Mouse (Mus musculus) retina, embryonic 14.5 days (tissue): ENCODE measurements around the gene Sis.

Source experiments
- DNase-seq: peaks from one replicate; pipeline ENCODE4 v3.0.0-alpha.2; 2015; ENCODE audit warnings: low spot score

Sis gene

GRCm38 (mm10) chr3:72967675-72968074 is at the start of gene Sis:
Gene Sis, minus strand, starts transcription at chr3:72967863.
- DNase-seq, result no peak

- no peak for DNase-seq
Measured at GRCm38 (mm10) chr3:73006045-73006444, 38.4 kb upstream of the Sis start.

DNA sequence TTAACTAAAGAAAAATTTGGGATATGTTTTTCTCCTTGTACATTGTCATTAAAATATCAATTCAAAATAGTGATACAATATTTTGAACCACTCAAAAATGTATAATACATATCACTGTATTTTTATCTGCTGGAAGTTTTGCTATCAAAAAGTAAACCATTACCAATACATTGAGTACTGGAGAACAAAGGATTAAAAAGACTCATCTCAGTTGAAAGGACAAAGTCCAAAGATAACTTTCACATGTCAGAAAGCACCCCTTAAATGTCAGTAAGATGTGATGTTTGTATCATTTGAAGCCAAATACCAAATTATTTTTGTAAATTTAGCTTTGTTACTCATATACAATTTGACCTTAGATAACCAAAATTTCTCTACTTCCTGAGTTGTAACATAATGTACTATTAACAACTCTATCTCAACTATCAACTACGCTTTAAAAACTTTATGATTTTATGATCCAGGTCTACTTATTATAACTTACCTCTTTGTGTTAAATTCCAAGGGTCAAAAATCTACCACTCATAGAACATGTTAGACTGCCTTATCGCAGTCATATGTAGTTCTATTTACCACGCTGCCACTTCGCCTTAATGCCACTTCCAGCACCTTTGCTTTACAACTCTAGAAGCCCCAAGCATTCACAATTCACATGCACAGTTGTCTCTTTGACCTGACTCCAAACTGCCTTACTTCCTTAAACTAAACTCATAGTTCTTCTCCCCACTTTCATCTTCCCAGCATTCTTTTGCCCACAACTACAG is 35.5 kb upstream of the Sis start:
- DNase-seq, result no peak

DNA sequence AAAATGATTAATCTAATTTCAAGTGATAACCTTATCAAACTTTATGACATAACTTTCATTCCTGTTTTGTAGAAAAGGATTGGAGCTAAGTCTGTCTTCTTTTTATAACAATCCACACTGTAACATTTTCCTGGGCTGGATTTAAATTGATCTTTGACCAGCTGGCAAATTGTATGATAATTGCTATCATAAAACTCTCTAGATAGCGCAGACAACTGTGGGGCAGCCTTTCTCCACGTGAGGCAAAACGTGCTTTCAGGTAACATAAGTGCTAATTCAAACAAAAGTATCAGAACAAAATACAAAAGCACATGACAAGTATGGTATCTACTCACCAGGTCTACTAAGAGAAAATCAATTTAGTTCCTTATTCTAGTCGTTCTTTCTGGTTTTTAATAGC is 29.9 kb upstream of the Sis start:
- DNase-seq, result no peak

- no peak for DNase-seq
Measured at GRCm38 (mm10) chr3:72990992-72991391, 23.3 kb upstream of the Sis start.

- no peak for DNase-seq
Measured at GRCm38 (mm10) chr3:72976602-72977001, 8.9 kb upstream of the Sis start.

DNA sequence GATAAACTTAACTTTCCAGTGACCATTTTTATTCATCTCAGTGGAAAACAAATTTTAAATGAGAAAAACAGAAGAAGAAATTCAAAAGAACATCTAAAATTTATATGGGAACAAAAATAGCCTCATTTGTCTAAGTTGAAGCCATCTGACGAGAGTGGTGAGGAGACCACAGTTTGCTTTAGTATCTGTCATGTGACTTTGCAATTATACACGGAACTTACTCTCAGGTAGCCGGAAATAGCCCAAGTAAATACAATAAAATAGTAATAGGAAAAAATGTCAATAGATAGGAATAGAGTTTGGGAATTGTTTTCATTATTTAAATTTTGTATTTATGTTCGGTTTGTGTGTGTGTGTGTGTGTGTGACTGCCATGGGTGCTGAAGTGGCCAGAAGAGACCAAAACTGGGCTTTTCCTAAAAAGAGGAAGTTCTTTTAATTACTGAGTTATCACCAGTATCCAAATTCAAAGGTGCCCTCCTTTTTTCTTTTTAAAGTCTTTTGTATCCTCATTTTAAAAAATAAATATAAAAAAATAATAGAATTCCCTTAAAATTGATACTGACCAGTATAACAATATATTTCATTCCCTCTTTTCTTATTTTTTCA is 48.6 kb downstream of the Sis start:
- DNase-seq, result no peak

- DNase-seq, result no peak
Measured at GRCm38 (mm10) chr3:72882501-72882900, 85.2 kb downstream of the Sis start.

DNA sequence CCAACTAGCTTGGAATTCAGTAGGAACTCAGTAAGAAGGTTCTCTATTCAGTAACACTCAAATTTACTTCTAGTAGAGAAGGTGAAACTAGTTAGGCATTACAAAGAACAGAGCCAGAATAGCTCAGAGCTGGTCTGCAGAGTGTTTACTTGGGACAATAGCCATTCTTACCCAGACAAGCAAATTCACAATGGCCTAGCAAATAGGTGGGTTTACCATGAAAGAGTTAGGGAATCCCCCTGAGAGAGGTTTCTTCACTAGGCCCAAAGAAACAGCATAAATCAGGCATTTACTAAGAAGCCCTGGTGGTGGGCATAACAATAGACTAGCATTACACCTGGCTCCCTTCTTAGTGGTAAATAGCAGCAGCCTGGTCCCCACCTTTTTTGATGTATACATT is 99.5 kb downstream of the Sis start:
- no peak for DNase-seq

- no peak for DNase-seq
Measured at GRCm38 (mm10) chr3:72858738-72859137, 108.9 kb downstream of the Sis start.

- no peak for DNase-seq
Measured at GRCm38 (mm10) chr3:72855405-72855804, 112.3 kb downstream of the Sis start.

DNA sequence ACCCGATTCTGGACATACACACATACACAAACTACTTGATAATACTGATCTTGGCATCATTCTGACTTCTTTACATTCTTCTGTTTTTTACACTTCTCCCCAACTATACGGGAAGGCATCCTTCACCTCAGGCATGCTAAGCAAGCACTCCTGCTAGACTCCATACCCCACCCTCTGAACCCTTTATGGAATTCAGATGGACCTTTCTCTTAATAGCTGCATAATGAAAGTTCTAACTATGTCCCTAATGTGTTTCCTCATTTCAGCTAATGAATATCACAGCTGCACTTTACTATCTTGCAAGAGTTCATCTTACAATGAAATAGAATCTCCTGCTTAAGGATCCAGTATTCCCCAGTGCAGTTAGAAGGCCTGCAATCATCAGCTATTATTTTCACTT is 127.0 kb downstream of the Sis start:
- no peak for DNase-seq
